Mouse (Mus musculus) neural tube, embryonic 15.5 days (tissue): ENCODE measurements at regions not wholly inside any gene's neighbourhood (a gene's known extent, or its start where the extent isn't known, plus 50 kb on each side); places are given as distances from the start of the nearest gene placed in this dataset.

Experiments
- ATAC-seq: fragments of 200-750 bp; cut with Nextera tagmentation; 2 replicates; pipeline ENCODE4 v1.8.0; 2017; ENCODE audit warnings: mild to moderate bottlenecking, moderate TSS enrichment, moderate library complexity; ENCODE audit not compliant: low FRiP score
- H3K27ac ChIP-seq: fragments of 300-500 bp; sonication (generic); replicated peaks from 2 replicates; pipeline ENCODE4 v1.5.1; 2015; ENCODE audit warnings: mild to moderate bottlenecking, inconsistent platforms
- H3K27me3 ChIP-seq: fragments of 300-500 bp; sonication (generic); replicated peaks from 2 replicates; pipeline ENCODE4 v1.6.1; 2015; ENCODE audit warnings: inconsistent platforms
- H3K36me3 ChIP-seq: fragments of 300-500 bp; sonication (generic); 2 replicates; pipeline ENCODE4 v1.6.1; 2015; ENCODE audit warnings: inconsistent platforms
- H3K4me1 ChIP-seq: fragments of 300-500 bp; sonication (generic); 2 replicates; pipeline ENCODE4 v1.6.1; 2015; ENCODE audit warnings: inconsistent platforms
- H3K4me2 ChIP-seq: fragments of 300-500 bp; sonication (generic); 2 replicates; pipeline ENCODE4 v1.6.1; 2015; ENCODE audit warnings: inconsistent platforms, mild to moderate bottlenecking, moderate library complexity
- H3K4me3 ChIP-seq: fragments of 300-500 bp; sonication (generic); replicated peaks from 2 replicates; pipeline ENCODE4 v1.5.1; 2015; ENCODE audit warnings: mild to moderate bottlenecking, inconsistent platforms
- H3K9ac ChIP-seq: fragments of 300-500 bp; sonication (generic); replicated peaks from 2 replicates; pipeline ENCODE4 v1.6.1; 2015; ENCODE audit warnings: mild to moderate bottlenecking, inconsistent platforms
- H3K9me3 ChIP-seq: fragments of 300-500 bp; sonication (generic); replicated peaks from 2 replicates; pipeline ENCODE4 v1.6.1; 2016; ENCODE audit warnings: inconsistent platforms
- whole genome bisulfite sequencing: fragments of 180-500 bp; shearing (Covaris S2); methylation state at CpG from one replicate; pipeline ENCODE4 v1.1.7; 2015; ENCODE audit warnings: mixed read lengths; 5-methylcytosine and 5-hydroxymethylcytosine counted together

DNA sequence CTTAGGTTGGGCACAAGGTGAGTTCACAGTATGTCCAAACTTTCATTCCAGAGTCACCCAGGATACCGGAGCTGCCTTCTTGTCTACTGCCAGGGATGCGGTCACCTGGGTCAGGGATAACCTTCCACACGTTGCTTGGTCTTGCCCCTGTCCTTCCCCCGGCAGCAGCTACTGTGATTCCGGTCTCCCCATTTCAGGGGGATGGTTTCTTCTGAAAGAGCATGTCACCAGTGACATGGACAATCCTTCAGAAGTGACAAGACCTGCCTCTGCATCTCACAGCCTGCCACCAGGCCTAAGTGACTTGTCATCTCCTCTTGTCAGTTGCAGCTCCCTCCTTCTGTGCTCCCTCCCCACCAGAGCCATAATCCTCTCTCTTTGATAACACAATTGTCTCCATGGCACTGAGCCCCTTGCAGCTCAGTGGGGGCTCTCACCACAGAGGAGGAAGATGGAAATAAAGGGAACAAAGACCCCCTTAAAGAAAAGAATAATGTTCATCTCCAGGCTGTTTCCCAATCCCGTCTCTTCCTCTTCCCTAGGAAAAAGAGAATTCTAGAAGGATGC is 234.9 kb upstream of the 4931429L15Rik start:
- peaks cover 9% of the 10 kb centered on the region for H3K4me1 ChIP-seq
- no peaks in the 10 kb centered on the region for H3K9me3 ChIP-seq
- H3K4me2 ChIP-seq, result no peak overlapping the region
- ATAC-seq, result no peak
- no peak overlapping the region for H3K9ac ChIP-seq
- H3K27ac ChIP-seq, result 0 out of 2 replicates have a peak overlapping the region, but pooled peaks have one; percentile 9
- no peak overlapping the region for H3K4me3 ChIP-seq
- no peaks in the 10 kb centered on the region for H3K27me3 ChIP-seq
- no peaks in the 10 kb centered on the region for H3K36me3 ChIP-seq
- WGBS, result 63% methylated on average over 6 of the region's 6 CpGs

DNA sequence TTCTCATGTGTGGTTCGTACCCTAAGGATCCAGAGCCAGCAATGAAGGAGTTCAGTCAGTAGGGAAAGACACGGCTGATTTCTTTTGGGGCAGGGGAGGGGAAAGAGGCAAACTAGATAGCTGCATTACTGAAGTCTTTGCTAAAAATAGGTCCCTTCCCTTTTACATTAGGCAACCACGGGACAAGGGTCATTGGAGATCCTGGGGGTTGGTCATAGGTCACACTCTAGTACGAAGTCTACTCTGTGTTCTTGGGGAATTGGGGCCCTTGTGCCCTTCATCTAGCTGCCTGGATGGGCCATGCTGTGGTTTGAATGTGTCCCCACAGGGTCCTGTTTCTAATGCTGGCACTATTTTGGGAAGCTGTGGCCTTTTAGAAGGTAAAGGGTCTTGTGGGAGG is 229.6 kb upstream of the 4931429L15Rik start:
- Histone ChIP-seq H3K36me3 (no peaks in the 10 kb centered on the region), H3K4me3 (no peak overlapping the region), H3K9me3 (no peaks in the 10 kb centered on the region), H3K9ac (no peak overlapping the region), H3K4me2 (no peak overlapping the region), H3K27ac (no peak overlapping the region), H3K4me1 (peaks cover 3% of the 10 kb centered on the region; the same call in 1 of the 2 replicates), H3K27me3 (no peaks in the 10 kb centered on the region)
- WGBS, result 81% methylated on average over 4 of the region's 4 CpGs
- ATAC-seq, result no peak

DNA sequence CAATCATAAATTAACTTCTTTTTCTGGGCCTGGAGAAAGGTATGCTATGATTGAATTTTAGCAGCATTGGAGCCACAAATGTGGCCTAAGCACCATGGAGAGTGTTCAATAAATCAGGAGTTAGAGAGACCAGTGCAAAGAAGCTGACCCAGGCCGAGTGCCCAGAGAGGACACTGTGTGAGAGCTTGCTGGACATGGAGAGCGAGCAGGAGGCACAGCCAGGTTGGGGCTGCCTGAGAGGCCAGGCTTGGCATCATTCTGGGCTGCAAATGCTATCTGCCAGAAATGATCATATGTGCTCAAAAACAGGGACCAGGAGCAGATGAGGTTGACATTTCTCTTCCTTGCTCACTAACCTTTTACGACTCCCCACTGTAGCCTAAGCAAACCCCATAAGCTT is 224.5 kb upstream of the 4931429L15Rik start:
- Histone ChIP-seq H3K4me2 (no peak overlapping the region), H3K27ac (no peak overlapping the region), H3K36me3 (no peaks in the 10 kb centered on the region), H3K4me1 (no peaks in the 10 kb centered on the region), H3K4me3 (no peak overlapping the region), H3K9ac (no peak overlapping the region), H3K27me3 (no peaks in the 10 kb centered on the region), H3K9me3 (no peaks in the 10 kb centered on the region)
- ATAC-seq, result no peak
- WGBS, result 84% methylated on average over 3 of the region's 3 CpGs

DNA sequence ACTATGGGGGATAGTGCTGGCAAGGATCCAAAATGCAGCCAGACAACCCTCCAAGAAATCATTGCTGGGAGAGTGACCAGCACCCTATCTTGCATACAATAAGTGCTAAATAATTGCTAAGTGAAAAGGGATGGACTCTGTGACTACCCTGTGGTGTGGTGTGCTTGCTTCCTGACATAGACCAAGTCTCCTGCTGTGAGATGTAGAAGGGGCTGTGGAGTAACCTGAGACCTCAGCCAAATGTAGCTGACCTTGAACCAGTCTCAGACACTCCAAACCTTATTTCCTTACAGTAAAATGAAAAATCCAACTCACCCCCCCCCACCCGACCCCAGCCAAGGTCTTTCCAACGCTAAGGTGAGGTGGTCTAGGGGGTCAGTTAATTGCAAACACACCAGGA is 221.2 kb upstream of the 4931429L15Rik start:
- no peak overlapping the region for H3K9ac ChIP-seq
- no peak overlapping the region for H3K4me3 ChIP-seq
- H3K27me3 ChIP-seq, result no peaks in the 10 kb centered on the region
- H3K9me3 ChIP-seq, result no peaks in the 10 kb centered on the region
- no peak overlapping the region for H3K27ac ChIP-seq
- no peak for ATAC-seq
- H3K4me1 ChIP-seq, result no peaks in the 10 kb centered on the region
- no peaks in the 10 kb centered on the region for H3K36me3 ChIP-seq
- 71% methylated on average over 2 of the region's 2 CpGs for WGBS
- no peak overlapping the region for H3K4me2 ChIP-seq

DNA sequence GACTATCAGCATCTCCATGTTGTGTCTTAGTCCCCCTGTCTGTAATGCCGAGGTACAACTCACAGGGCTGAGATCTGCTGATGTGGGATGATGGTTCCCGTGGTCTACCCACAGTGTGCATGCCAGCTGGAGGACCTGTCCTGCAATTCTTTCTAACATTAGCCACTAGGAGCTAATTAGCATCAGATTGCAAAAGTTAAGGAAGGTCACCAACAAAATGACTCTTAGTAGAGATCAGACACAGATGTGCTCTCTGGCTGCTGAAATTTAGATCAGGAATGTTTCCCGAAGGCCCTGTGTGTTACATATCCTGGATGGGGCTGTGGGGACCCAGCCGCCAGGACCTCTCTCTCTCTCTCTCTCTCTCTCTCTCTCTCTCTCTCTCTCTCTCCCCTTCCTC is 218.8 kb upstream of the 4931429L15Rik start:
- 73% methylated on average over 4 of the region's 4 CpGs for WGBS
- no peak overlapping the region for H3K4me2 ChIP-seq

DNA sequence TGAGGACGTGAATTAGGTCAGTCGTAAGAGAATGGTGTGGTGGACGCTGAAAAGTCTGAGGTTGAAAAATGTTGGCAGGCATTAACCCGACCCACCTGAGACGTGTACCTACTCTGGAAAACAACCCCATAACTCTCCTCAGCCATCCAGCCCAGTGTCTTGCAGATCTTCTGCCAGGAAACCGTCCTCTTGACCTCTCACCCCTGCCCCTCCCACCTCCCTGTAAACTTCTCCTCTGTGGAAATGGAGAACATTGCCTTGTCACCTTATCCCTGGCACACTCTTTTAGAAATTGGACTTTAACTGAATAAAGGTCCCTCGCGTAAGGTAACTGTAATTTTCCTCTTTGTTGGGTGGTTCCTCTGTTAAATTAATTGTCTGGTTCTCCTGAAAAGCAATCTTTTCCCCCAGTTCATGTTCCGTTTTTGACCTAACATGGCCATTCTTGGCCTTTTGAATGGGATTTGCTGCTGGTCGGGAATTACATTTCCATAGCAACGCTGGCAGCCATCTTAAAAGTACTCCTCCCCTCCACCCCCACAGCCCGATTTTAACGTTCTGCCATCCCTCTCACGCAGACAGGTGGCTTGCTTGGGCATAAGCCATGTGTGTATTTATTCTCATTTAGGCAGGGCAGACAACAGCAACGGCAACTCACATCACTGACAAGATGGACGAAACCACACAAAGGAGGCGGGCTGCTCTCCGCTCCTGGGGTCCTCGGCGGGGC is 196.8 kb upstream of the 4931429L15Rik start:
- WGBS, result 80% methylated on average over 20 of the region's 20 CpGs
- no peak for ATAC-seq
- H3K27me3 ChIP-seq, result no peaks in the 10 kb centered on the region

More for the DNA sequence above, 218.8 kb upstream of the 4931429L15Rik start:
- Histone ChIP-seq H3K27ac (no peak overlapping the region), H3K9ac (no peak overlapping the region), H3K4me3 (no peak overlapping the region), H3K27me3 (no peaks in the 10 kb centered on the region), H3K4me1 (no peaks in the 10 kb centered on the region), H3K36me3 (no peaks in the 10 kb centered on the region), H3K9me3 (no peaks in the 10 kb centered on the region)
- no peak for ATAC-seq

DNA sequence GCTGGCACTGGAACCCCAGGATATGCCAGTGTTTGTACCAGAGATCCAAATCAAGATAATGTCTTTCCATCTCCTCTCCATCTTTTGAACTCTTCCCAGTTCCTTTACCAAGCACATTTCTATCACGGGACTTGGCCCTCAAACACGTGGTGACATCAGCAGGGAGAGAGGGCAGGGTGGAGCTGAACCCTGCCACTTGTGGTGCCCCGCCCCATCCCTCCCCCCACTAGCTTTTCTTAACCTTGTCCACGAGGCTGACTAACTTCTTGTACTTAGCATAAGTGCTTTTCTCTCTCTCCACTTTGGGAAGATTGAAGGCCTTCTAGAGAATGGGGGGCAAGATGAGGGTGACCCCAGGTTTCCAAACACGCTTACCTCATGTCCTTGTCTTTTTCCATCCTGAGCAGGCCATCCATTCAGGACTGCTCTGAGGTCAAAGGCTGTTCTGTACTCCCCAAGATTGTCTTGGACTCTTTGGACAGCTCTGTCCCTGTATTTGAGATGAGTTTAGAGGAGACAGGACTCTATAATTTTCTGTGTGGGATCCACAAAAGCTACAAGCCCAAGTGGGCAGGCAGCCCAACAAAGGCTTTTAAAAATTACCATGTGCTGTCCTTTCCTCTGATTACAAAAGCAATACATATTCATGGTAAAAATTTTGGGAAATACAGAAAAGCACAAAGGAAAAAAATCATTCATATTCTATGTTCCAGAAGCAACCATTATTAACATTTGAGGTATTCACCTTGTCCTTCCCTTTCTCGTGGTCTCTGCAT is 192.7 kb upstream of the 4931429L15Rik start:
- Histone ChIP-seq H3K9ac (no peak overlapping the region), H3K4me1 (peaks cover 11% of the 10 kb centered on the region), H3K27me3 (no peaks in the 10 kb centered on the region), H3K4me2 (no peak overlapping the region), H3K4me3 (no peak overlapping the region), H3K36me3 (no peaks in the 10 kb centered on the region), H3K9me3 (no peaks in the 10 kb centered on the region), H3K27ac (no peak overlapping the region)
- WGBS, result 73% methylated on average over 6 of the region's 6 CpGs
- ATAC-seq, result no peak

More for the DNA sequence above, 196.8 kb upstream of the 4931429L15Rik start:
- Histone ChIP-seq H3K9ac (no peak overlapping the region), H3K4me2 (no peak overlapping the region), H3K27ac (no peak overlapping the region), H3K36me3 (no peaks in the 10 kb centered on the region), H3K4me1 (no peaks in the 10 kb centered on the region), H3K9me3 (no peaks in the 10 kb centered on the region), H3K4me3 (no peak overlapping the region)

DNA sequence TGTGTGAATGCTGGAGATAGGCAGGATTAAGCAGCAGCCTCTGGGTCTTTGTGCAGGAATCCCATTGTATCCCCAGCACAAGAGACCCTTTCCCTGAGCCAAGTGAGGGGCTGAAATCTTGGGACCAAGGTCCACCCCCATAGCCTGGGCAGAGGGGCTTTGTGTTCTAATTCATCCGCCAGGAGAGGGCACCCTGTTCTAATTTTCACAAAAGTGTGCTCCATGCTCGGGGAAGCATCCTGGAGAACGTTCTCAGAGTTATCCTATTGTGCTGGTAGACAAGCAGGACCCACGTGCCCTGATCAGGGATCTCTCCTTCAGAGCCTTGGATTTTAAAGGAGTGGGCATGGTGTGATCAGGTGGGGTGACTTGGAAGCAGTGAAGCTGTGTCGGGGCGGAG is 191.5 kb upstream of the 4931429L15Rik start:
- ATAC-seq, result no peak

DNA sequence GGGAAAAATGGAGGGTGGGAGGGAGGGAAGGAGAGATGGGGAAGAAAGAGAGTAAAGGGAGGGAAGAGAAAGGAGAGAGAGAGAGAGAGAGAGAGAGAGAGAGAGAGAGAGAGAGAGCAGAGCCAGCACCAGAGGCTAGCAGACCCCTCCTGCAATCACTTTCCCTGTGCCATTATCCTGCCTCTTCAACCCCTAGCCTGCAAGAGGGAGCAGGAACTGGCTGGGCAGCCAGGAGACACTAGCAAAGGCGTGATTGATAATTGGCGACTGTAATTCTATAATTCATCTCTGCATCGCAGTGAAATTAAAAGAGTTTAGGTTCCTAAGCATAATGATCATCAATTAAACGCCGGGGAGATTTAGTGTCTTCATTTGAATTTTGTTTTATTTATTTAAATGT is 190.1 kb upstream of the 4931429L15Rik start:
- H3K9me3 ChIP-seq, result no peaks in the 10 kb centered on the region
- H3K4me2 ChIP-seq, result no peak overlapping the region
- H3K27ac ChIP-seq, result no peak overlapping the region
- ATAC-seq, result no peak; the same call in 1 of the 2 replicates
- H3K4me3 ChIP-seq, result no peak overlapping the region
- no peaks in the 10 kb centered on the region for H3K36me3 ChIP-seq
- no peak overlapping the region for H3K9ac ChIP-seq
- 33% methylated on average over 5 of the region's 5 CpGs for WGBS
- no peaks in the 10 kb centered on the region; the same call in 1 of the 2 replicates for H3K27me3 ChIP-seq
- H3K4me1 ChIP-seq, result peaks cover 12% of the 10 kb centered on the region

More for the DNA sequence above, 191.5 kb upstream of the 4931429L15Rik start:
- H3K27ac ChIP-seq, result no peak overlapping the region
- peaks cover 11% of the 10 kb centered on the region for H3K4me1 ChIP-seq
- no peaks in the 10 kb centered on the region for H3K9me3 ChIP-seq
- H3K27me3 ChIP-seq, result no peaks in the 10 kb centered on the region; the same call in 1 of the 2 replicates
- H3K9ac ChIP-seq, result no peak overlapping the region
- no peak overlapping the region for H3K4me2 ChIP-seq
- H3K36me3 ChIP-seq, result no peaks in the 10 kb centered on the region
- no peak overlapping the region for H3K4me3 ChIP-seq
- WGBS, result 51% methylated on average over 6 of the region's 6 CpGs

DNA sequence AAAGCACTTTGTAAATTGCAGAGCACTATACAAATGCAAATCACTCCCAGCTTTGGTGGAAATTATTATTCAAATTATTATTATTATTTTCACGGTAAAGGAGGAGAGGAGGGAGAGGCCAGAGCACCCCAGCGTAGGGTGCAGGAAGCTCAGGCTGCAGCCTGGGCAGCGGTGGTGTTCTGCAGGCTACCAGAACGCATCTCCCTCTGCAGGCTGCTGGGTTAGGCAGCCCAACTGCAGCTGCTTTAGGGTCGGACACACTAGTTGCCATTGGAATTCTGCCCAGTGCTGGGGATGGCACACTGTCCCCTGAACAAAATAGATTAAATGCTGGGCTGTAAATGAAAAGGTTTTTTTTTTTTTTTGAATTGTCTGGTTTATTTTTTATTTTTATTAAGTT is 189.7 kb upstream of the 4931429L15Rik start:
- WGBS, result 12% methylated on average over 5 of the region's 5 CpGs
- Histone ChIP-seq H3K4me1 (peaks cover 16% of the 10 kb centered on the region), H3K9ac (no peak overlapping the region), H3K36me3 (no peaks in the 10 kb centered on the region), H3K4me3 (no peak overlapping the region), H3K9me3 (no peaks in the 10 kb centered on the region), H3K27me3 (no peaks in the 10 kb centered on the region; the same call in 1 of the 2 replicates), H3K27ac (no peak overlapping the region), H3K4me2 (no peak overlapping the region)
- ATAC-seq, result no peak

DNA sequence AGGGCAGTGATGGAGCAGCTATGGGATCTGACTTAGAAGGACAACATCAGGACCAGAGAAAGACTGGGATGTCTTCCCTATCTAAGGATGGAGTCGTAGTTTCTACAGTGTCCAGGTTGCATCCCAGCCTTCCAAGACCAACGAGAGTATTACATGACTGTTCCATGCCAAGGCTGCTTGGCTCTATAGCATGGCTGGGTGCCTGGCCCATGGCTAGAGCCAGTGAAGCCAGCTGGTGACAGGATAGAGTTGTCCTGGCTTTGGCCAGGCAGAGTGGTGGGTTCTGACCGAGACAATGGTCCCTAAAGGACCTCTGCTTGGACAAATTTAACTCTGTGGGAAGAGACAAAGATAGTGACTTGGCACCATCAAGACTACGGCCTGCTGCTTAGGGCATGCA is 187.2 kb upstream of the 4931429L15Rik start:
- Histone ChIP-seq H3K9ac (no peak overlapping the region), H3K36me3 (no peaks in the 10 kb centered on the region), H3K4me2 (no peak overlapping the region), H3K27me3 (no peaks in the 10 kb centered on the region; the same call in 1 of the 2 replicates), H3K27ac (no peak overlapping the region), H3K9me3 (no peaks in the 10 kb centered on the region), H3K4me1 (peaks cover 32% of the 10 kb centered on the region), H3K4me3 (no peak overlapping the region)
- ATAC-seq, result no peak
- 88% methylated on average over 4 of the region's 4 CpGs for WGBS

DNA sequence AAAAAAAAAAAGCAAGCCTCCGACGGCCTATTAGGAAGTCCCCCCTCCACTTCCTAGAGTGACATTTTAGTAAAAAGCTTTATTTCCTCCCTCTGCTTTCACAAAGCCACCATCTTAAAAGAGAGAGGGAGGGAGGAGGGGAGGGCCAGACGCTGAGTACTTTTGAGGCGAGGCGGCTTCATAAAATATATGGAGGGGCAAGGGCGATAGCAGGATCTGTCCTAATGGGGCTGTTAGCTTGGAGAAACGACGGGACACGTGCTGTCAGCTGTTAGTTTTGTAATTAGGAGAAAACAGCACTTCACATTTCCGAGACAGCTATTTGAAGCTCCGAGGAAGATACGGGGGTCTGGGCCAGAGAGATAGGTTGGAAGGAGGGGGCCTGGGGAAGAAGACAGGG is 184.8 kb upstream of the 4931429L15Rik start:
- 8% methylated on average over 12 of the region's 12 CpGs for WGBS
- Histone ChIP-seq H3K4me2 (peak overlapping the region; percentile 41), H3K27me3 (no peaks in the 10 kb centered on the region; the same call in 1 of the 2 replicates), H3K9me3 (no peaks in the 10 kb centered on the region), H3K36me3 (no peaks in the 10 kb centered on the region), H3K9ac (no peak overlapping the region), H3K4me3 (no peak overlapping the region), H3K27ac (no peak overlapping the region), H3K4me1 (peaks cover 24% of the 10 kb centered on the region)
- no peak for ATAC-seq
